Mouse (Mus musculus): ENCODE data around the gene Ifngr1.

GRCm38 (mm10) chr10:19596866-19597265 lies 5.1 kb downstream of the Ifngr1 start:
- TF ChIP-seq CTCF (IDR thresholded peaks at IDR 0.05; ENCODE audit: extremely low read depth, insufficient read depth, low read length) (no peak), POLR2A (IDR thresholded peaks at IDR 0.05; ENCODE audit: extremely low read depth, insufficient read depth, low read length) (no peak)
